Mouse (Mus musculus): ENCODE measurements around the gene Hnrnpl.

Hnrnpl gene

DNA sequence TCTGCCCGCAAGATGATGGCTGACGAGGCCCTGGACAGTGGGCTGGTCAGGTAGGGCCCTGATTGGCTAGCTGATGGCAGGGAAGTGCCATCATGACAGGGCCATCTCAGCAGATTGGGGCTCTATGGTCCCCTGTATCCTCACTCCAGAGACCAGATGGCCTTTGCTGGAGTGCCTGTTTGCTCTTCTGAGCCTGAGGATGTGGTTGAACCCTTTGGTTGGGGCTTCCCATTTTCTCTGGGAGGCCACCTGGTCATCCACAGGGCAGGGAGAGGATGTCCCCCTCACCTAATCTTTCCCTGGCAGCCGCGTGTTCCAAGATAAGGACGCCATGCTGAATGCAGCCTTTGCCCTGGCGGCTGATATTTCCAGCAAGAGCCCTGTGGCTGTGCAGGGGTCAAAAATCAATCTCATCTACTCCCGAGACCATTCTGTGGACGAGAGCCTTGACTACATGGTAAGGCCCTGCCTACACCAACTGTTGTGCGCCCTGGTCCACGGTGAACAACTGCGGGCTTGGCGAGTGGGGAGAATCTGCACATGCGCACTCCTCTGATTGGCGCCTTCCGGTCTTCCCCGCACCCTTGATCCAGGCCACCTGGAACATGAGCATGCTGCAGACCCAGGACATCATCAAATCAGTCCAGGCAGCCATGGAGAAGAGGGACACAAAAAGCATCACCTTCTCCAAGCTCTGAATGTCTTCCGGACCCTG, 23.2 kb downstream of the Hnrnpl start:
- DNase-seq = no peak

GRCm38 (mm10) chr7:28832137-28832536, 23.8 kb downstream of the Hnrnpl start:
- no peak for DNase-seq

DNA sequence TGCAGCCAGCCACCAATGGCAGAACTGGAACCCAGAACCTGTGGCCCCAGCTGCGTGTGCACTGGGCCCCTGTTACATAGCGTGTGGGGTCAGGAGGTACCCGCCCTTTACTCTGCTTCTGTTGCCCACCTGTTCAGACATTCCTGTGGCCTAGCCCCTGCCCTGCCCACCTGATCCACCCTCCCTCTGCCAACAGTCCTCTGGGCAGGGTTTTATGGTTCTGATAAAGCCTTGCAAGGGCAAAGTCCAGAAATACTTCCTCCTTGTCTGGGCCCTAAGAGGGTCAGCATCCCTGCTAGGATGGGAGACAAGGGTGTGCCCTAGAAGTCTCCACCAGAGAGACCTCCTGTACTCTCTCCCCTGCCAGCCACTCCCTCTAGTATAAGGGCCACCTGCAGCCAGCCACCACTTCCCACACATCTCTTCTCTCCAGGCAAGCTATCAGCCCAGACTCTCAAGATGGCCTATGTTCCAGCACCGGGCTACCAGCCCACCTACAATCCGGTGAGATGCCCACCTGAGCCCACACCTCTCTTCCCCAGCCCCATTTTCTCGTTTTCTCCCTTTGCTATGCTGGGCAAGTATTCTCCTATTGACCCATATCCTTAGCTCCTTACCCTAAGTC, 25.5 kb downstream of the Hnrnpl start, which contains the start of gene Lgals4:
Gene Lgals4, plus strand, starts transcription at position 132 of the 625 bp plus-strand sequence.
- DNase-seq = no peak

GRCm38 (mm10) chr7:28836936-28837335, 28.6 kb downstream of the Hnrnpl start:
- no peak for DNase-seq

DNA sequence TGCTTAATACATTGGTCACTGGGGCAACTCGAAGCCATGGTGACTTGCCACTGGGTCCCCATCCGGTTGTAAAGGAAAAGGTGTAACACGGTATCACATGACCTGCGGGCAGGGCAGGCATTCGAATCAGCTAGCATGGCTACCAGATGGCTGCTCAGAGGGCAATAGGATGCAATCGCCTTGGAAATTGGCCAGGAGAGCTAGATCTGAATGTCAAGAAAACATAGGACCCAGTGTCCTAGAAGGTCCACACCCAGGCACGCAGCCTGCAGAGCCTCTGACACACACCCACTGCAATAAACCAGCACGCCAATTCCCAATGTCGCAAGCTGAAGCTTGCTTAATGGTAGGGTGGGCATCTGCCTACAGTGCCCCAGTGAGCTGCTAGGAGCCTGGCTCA, 30.0 kb downstream of the Hnrnpl start:
- no peak for DNase-seq

- DNase-seq = no peak
Measured at GRCm38 (mm10) chr7:28847273-28847672, 38.9 kb downstream of the Hnrnpl start.

DNA sequence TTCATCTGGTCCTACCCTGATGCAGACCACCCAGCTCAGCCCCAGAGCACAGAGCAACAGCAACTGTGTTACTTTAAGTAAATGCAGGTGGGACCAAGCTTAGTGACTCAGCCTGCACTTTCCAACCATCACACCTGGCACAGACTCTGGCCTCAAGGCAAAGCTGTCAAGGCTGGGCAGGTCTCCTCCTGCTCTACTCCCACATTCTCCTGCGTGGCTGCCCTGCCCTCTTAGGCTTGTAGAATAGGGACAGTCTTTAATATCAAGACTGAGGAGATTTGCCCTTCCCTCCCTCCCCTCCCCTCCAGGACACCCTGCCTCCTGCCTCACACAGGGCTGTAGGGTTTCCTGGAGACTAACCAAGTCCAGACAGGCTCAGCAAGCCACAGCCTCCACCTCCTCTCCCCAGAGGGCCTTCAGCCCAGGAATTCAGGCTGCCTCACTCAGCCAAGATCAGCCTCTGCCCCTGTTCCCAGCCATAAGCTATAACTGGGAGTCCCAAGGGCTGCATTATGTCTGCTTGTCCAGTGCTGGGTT, 41.4 kb downstream of the Hnrnpl start:
- DNase-seq = no peak

- DNase-seq = no peak
Measured at GRCm38 (mm10) chr7:28850642-28851041, 42.3 kb downstream of the Hnrnpl start.

- no peak for DNase-seq
Measured at GRCm38 (mm10) chr7:28859953-28860352, 51.6 kb downstream of the Hnrnpl start.

DNA sequence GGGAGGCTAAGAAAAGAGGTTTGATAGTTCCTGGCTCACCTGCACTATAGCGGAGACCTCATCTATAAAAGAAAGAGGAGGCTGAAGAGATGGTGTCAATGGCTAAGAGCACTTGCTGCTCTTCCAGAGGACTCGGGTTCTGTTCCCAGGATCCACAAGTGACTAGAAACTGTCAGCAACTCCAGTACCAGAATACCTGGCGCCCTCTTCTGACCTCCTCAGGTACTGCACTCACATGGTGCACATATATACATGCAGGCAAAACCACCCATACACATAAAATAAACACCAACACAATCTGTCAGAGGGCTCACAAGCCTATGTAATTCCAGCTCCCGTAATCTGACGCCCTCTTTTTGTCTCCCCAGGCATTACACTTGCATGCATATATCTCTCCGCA, 52.6 kb downstream of the Hnrnpl start:
- no peak for DNase-seq

DNA sequence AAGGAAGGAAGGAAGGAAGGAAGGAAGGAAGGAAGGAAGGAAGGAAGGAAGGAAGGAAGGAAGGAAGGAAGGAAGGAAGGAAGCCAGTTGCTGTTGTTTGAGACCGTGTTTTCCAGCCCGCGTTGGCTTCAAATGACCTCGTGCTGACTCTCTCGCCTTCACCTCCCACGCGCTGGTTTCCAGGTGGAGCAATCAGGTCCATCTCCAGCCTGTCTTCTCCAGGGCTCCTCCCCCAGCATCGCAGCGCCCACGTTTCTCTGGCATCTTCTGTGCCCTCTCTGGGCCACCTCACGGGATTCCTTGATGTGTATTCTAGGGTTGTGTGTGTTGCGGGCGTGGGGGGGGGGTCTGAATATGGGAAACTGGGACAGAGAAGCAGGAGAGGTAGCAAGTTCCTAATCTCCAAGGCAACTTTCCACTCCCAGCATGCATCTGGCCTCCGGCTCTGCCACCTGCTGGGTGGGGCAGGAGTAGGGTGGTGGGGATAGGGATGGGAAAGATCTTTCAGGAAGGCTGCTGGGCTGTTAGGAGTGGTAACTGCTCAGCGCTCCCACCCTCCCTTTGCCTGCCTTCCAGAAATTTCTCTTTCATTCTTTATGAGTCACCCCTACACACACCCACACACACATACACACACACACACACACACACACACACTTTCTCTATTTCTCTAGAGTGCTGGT, 54.6 kb downstream of the Hnrnpl start:
- peak; percentile 77 for DNase-seq

GRCm38 (mm10) chr7:28863540-28863939, 55.2 kb downstream of the Hnrnpl start, which contains the start of gene Lgals7:
Lgals7 (plus strand) TSS chr7:28863853.
- DNase-seq = no peak

GRCm38 (mm10) chr7:28864288-28864750, 56.0 kb downstream of the Hnrnpl start:
- no peak for DNase-seq

- peak; percentile 84 for DNase-seq
Measured at GRCm38 (mm10) chr7:28865481-28866300, 57.4 kb downstream of the Hnrnpl start.

GRCm38 (mm10) chr7:28866769-28867507, 58.6 kb downstream of the Hnrnpl start:
- DNase-seq = no peak

DNA sequence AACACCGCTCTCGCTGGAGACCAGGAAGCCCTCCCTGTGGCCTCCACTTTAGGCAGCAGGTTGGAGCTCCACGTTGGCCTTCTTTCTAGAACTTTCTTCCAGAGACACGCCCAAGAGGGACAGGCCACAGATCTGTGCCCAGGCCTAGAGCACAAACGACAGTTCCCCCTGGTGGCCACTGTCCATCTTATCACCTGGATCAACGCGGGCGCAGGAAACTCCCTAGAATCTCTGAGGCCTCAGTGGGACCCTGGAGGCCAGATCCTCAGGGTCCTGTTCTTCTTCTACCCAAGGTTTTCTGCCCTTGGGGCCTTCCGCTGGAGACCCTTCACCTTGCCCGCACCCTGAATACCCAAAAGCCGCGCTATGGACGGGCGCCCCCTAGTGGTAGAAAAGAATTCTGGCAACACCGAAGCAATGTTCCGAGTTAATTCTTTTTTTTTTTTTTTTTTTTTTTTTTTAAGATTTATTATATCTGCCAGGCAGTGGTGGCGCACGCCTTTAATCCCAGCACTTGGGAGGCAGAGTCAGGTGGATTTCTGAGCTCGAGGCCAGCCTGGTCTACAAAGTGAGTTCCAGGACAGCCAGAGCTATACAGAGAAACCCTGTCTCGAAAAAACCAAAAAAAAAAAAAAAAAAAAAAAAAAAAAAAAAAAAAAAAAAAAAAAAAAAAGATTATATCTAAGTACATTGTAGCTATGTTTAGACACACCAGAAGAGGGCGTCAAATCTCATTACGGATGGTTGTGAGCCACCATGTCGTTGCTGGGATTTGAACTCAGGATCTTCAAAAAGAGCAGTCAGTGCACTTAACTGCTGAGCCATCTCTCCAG, 59.4 kb downstream of the Hnrnpl start:
- DNase-seq = peak; percentile 37

DNA sequence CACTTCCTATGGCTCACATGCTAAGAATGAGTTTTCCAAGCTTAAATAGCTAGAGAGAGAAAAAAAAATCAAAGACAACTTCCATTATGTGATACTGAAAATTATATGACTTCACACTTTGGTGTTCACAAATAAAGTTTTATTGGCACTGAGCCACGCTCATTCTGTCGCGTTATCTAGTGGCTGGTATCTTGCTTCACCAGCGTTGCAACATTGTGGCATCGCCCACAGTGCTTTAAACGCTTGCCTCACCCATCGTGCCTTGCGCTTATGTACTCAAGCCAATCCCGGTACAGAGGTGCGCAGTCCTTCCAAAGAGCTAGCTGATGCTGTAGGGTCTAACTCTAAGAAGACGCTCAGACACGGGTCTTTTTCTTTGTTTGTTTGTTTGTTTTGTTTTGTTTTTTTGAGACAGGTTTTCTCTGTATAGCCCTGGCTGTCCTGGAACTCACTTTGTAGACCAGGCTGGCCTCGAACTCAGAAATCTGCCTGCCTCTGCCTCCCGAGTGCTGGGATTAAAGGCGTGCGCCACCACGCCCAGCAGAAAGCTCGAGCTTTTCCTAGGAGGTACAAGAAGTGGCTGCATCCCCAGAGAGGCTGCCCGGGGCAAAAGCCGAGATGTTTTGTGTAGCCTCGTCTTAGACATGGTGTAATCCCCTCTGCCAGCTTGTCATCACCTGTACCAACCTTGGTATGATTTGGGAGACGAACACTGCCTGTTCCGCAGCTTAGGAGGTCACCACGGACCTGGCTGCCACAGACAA, 62.7 kb downstream of the Hnrnpl start:
- DNase-seq = no peak

Measured in right cerebral cortex, postnatal 25 days (tissue).